Mouse (Mus musculus) kidney, embryonic 15.5 days (tissue): Measurements from ENCODE around the gene Cd55b. TPM values are rescaled to one million over a fixed set of nuclear protein-coding genes. Genes with fewer than 3 reads are reported as not detected.
"Not testable (repeated sequence)": the region's sequence is repeated elsewhere in the genome, so short reads cannot be mapped to it uniquely, and the experiment has no call there.

ENCODE experiments used
- ATAC-seq: fragments of 200-750 bp; cut with Nextera tagmentation; replicated peaks from 2 replicates; pipeline ENCODE4 v1.8.0; 2017; ENCODE audit warnings: moderate TSS enrichment; ENCODE audit not compliant: low FRiP score
- H3K27ac ChIP-seq: fragments of 300-500 bp; sonication (generic); 2 replicates; pipeline ENCODE4 v1.5.1; 2015; ENCODE audit warnings: mild to moderate bottlenecking, inconsistent platforms
- H3K27me3 ChIP-seq: fragments of 300-500 bp; sonication (generic); 2 replicates; pipeline ENCODE4 v1.6.1; 2015; ENCODE audit warnings: inconsistent platforms
- H3K36me3 ChIP-seq: fragments of 300-500 bp; sonication (generic); 2 replicates; pipeline ENCODE4 v1.6.1; 2015; ENCODE audit warnings: inconsistent platforms
- H3K4me1 ChIP-seq: fragments of 300-500 bp; sonication (generic); 2 replicates; pipeline ENCODE4 v1.6.1; 2015; ENCODE audit warnings: inconsistent platforms
- H3K4me2 ChIP-seq: fragments of 300-500 bp; sonication (generic); 2 replicates; pipeline ENCODE4 v1.6.1; 2015; ENCODE audit warnings: moderate library complexity, mild to moderate bottlenecking, inconsistent platforms
- H3K4me3 ChIP-seq: fragments of 300-500 bp; sonication (generic); replicated peaks from 2 replicates; pipeline ENCODE4 v1.5.1; 2015; ENCODE audit warnings: mild to moderate bottlenecking, inconsistent platforms
- H3K9ac ChIP-seq: fragments of 300-500 bp; sonication (generic); 2 replicates; pipeline ENCODE4 v1.6.1; 2015; ENCODE audit warnings: mild to moderate bottlenecking, inconsistent platforms
- H3K9me3 ChIP-seq: fragments of 300-500 bp; sonication (generic); replicated peaks from 2 replicates; pipeline ENCODE4 v1.6.1; 2016; ENCODE audit warnings: inconsistent platforms
- WGBS: fragments of 180-500 bp; shearing (Covaris S2); methylation state at CpG from one replicate; pipeline ENCODE4 v1.1.7; 2015; ENCODE audit warnings: mixed read lengths; 5-methylcytosine and 5-hydroxymethylcytosine counted together
- polyA plus RNA-seq: library from polyadenylated mRNA; unstranded; fragments of >200 nt; fragmentation: Nextera tagmentation; extraction: Ambion mirVana; gene quantifications from 2 replicates; pipeline ENCODE4 v1.2.1, GENCODE M21; 2015

Gene Cd55b
- polyA plus RNA-seq, 1 experiment from 2014 or later, result not detected

DNA sequence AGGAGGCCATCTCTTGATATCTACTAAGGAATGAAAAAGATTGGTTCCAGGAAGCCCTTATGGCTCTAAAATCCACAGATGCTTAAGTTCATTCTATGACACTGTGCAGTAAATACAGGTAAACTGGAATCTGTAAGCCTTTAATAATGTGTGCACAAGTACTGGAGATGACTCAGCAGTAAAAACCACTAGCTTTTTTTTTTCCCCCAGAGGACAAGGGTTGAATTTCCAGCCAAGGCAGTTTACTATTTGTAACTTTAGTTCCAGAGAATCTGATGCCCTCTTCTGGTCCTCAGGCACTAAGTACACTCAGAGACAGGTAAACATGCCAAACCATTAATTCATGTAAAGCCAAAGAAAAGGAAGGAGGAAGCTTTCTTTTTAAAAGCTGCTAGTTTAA is 25.7 kb downstream of the Cd55b start:
- H3K36me3 ChIP-seq, H3K4me2 ChIP-seq, H3K9me3 ChIP-seq, H3K27ac ChIP-seq, H3K9ac ChIP-seq, H3K4me1 ChIP-seq, H3K27me3 ChIP-seq, ATAC-seq, H3K4me3 ChIP-seq: not testable (repeated sequence)

DNA sequence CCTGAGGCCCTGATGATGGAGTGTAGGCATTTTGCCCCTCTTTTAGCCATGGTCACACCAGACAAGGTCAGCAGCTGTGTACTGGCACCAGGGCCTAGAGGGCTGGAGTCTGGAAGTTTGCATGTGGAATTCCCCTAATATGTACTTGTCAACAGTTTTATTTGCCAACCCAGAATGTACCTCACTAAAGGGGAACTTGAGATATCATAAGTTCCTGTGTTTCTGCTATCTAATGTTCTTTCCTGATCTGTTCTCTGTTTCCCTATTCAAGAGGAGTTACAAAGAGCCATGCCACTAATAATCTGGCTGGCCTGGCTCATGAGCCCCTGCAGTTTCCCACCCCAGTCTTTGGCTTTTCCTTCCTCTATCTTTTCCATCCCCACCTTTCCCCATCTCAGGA is 35.5 kb downstream of the Cd55b start:
- H3K4me3 ChIP-seq, H3K9me3 ChIP-seq, H3K9ac ChIP-seq, ATAC-seq, H3K27ac ChIP-seq, H3K27me3 ChIP-seq, H3K4me1 ChIP-seq, H3K36me3 ChIP-seq, H3K4me2 ChIP-seq: not testable (repeated sequence)

DNA sequence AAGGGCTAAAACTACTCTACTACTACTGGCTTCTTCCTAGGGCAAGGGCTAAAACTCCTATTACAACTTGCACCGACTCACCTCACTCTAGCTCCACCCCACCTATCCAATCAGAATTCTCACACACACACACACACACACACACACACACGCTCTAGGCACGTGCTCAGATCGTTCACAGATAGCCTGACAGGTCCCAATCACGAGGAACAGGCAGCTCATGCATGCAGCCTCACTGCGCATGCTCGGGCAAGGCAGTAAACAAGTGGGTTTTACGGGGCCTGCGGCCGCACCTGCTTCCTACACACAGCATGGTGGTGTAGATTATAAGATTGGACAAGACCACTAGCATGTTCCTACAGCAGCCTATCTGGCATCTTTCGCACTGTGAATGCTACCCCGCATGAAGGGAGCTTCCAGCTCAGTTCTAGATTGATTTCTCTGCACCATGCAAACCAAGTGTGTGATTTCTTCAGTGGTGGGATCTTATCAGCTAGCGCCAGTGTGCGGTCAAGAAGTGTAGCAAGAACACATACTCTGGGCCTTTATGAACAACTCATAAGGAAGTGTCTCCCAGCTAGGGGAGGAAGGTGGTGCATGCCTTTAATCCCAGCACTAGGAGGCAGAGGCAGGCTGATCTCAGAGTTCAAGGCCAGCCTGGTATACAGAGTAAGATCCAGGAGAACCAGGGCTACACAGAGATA is 44.9 kb downstream of the Cd55b start:
- Histone ChIP-seq H3K4me3 (no peak overlapping the region), H3K9me3 (no peaks in the 10 kb centered on the region), H3K9ac (no peak overlapping the region), H3K36me3 (no peaks in the 10 kb centered on the region), H3K4me1 (no peaks in the 10 kb centered on the region), H3K4me2 (no peak overlapping the region), H3K27me3 (no peaks in the 10 kb centered on the region), H3K27ac (no peak overlapping the region)
- ATAC-seq, result no peak
- 89% methylated on average over 14 of the region's 14 CpGs for WGBS

DNA sequence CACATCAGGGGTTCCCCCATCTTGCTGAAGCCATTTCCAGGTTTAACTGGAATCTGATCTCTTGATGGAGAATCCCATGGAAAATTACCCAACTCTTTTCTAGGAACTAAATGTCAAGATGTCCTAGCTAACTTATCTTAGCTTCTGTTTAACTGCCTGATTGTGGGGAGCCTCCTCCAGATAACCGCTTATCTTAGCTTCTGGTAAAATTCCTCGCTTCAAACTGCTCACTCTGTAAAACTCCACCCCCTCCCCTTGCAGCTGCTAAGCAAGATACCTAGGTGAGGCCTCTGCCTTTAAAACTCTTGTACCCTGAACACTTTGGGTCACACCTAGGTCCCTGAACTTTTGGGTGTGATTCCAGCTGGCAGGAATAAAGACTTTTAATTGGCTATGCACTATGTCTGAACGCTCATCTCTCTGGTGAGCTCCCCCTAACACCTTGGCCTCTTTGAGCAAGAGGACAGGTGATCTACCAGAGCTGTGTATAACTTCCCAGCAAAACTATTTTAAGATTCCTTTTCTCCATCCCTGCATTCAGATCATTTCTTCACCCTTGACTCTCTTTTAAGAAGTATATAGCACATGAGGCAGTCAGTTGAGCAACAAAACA is 48.5 kb downstream of the Cd55b start:
- Histone ChIP-seq H3K27ac (no peak overlapping the region), H3K27me3 (no peaks in the 10 kb centered on the region), H3K4me2 (no peak overlapping the region), H3K4me3 (no peak overlapping the region), H3K36me3 (no peaks in the 10 kb centered on the region), H3K9ac (no peak overlapping the region), H3K4me1 (no peaks in the 10 kb centered on the region), H3K9me3 (no peaks in the 10 kb centered on the region)
- ATAC-seq, result no peak
- 72% methylated on average over 3 of the region's 3 CpGs for WGBS

DNA sequence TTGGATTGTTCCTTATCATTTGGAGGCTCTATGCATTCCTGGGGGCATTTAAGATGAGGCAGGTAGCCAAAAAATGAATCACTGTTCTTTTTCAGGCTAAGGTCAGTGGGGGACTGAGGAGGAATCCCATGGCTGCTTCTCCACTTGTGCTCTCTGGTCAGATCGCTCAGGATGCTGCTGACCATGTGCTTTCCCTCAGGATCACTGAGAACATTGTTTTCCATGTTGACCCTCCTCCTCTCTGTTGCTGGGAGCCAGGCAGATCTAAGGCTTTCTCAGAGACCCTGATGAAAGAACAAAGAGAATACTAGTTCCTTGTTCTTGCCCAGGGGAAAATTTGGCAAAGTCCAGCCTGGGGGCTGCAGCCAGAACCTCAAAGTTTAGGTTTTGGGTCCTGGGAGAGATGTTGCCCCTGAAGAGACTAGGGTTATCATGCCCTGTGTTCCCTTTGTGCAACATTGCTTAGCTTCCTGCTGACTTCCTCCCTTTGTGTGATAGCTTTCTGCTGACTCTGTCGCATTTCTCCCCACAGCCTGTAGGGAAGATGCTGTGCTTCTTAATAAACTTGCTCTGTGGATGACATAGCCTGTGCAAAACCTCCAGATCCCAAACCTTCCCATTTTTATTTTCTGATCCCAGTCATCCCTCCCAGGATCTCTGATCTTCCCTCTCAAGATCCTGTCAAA is 49.3 kb downstream of the Cd55b start:
- no peak overlapping the region for H3K4me3 ChIP-seq
- ATAC-seq, result no peak
- H3K4me1 ChIP-seq, result no peaks in the 10 kb centered on the region
- no peaks in the 10 kb centered on the region for H3K9me3 ChIP-seq
- H3K9ac ChIP-seq, result no peak overlapping the region
- no peak overlapping the region for H3K27ac ChIP-seq
- no peaks in the 10 kb centered on the region for H3K27me3 ChIP-seq
- 36% methylated on average over 2 of the region's 2 CpGs for WGBS
- H3K4me2 ChIP-seq, result no peak overlapping the region
- H3K36me3 ChIP-seq, result no peaks in the 10 kb centered on the region

DNA sequence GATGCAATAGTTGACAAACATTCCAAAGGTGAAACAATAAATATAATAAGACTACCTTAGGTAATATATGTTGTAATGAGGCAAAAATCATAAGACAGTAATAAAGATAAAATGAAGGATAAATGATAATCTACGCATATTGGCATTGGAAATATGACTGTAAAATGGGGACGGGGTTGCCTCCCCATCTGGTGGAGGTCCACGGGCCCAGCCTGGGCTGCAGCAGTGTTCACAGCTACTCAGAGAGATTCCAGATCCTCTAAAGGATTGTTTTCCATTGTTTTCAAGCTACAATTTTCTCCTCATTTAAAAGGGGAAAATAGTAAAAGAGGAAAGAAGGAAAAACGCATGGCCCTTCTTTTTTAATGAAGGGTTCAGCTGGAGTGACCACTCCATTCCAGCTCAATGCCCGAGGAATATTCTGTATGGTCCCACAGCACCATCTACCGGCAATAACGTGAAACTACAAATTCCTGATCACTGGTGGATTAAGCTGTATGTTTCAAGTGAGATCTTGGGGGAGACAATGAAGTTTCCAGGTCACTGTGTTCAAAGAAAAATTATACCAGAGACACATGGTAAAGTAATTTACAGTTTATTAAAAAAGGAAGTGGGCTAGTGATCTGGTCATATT is 50.8 kb downstream of the Cd55b start:
- H3K27ac ChIP-seq, result no peak overlapping the region
- no peak overlapping the region for H3K9ac ChIP-seq
- no peaks in the 10 kb centered on the region for H3K4me1 ChIP-seq
- ATAC-seq, result no peak; the same call in 1 of the 2 replicates
- H3K9me3 ChIP-seq, result no peaks in the 10 kb centered on the region
- H3K4me2 ChIP-seq, result no peak overlapping the region
- no peak overlapping the region for H3K4me3 ChIP-seq
- H3K27me3 ChIP-seq, result no peaks in the 10 kb centered on the region
- H3K36me3 ChIP-seq, result no peaks in the 10 kb centered on the region
- WGBS, result 38% methylated on average over 7 of the region's 7 CpGs

DNA sequence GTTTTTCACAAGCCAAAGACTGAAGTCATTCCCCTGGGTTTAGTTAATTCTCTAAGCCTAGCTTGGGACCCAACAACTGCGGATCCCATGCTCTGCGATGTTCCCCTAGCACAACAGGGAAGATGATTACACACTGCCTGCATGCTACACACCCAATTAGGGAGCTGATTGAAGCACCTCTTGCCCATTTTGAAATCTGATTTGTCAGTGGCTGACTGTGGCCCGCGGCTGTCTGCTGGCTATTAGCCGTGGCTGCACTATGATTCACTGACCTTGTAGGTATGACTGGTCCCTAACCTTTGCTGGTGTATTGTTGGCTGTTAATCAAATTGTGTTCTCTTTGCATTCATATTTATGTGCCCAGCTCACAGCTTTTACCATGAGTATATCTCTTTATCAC is 51.5 kb downstream of the Cd55b start:
- Histone ChIP-seq H3K4me2 (no peak overlapping the region), H3K4me1 (no peaks in the 10 kb centered on the region), H3K27me3 (no peaks in the 10 kb centered on the region), H3K4me3 (no peak overlapping the region), H3K9ac (no peak overlapping the region), H3K27ac (no peak overlapping the region), H3K9me3 (no peaks in the 10 kb centered on the region), H3K36me3 (no peaks in the 10 kb centered on the region)
- no peak for ATAC-seq
- WGBS, result 92% methylated on average over 5 of the region's 5 CpGs

DNA sequence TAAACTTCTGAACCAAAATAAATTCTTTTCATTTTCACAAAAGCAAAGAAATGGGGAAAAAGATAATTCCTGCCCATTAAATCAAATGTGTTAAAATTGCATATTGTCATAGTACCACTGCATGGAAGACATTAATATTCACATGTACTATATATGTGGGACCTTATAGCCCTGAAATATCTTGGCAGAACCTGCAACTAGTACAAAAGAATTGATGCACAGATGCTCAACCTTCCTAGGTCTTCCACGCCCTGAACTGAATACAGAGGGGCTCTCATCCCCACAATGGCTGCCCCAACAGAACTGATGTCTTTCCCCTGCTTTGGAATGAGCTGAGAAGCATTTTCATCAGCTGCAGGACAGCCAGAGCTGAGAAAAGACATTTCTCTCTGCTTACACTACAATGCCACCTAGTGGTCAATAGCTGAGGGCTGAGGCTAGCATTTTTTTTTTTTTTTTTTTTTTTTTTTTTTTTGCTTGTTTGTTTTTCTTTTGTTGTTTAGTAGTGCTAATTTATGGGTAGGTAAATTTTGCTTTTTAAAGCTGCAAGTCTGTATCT is 72.7 kb downstream of the Cd55b start:
- Histone ChIP-seq H3K27ac (no peak overlapping the region), H3K9me3 (no peaks in the 10 kb centered on the region), H3K4me2 (no peak overlapping the region), H3K4me1 (no peaks in the 10 kb centered on the region), H3K36me3 (no peaks in the 10 kb centered on the region), H3K9ac (no peak overlapping the region), H3K27me3 (no peaks in the 10 kb centered on the region), H3K4me3 (no peak overlapping the region)
- 0 out of 2 replicates have a peak, but pooled peaks have one; percentile 43 for ATAC-seq
- WGBS, result 16% methylated on average over 1 of the region's 1 CpGs

DNA sequence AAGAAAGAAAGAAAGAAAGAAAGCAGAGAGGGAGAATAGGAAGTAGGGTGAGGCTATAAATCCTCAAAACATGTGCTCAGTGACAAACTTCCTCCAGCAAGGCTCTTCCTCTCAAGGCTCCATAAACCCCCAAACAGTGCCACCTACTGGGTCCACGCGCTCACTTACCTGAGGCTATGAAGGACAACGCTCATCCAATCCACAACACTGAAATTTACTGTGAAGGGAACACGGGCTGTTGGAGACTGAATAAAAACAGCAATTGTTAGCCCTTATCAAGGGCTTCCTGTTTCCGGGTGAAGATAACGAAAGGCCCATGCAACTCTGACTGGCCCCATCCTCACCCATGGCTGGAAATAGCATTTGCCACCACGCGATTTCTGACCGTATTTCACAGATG is 80.4 kb downstream of the Cd55b start:
- Histone ChIP-seq H3K4me2 (no peak overlapping the region), H3K27ac (no peak overlapping the region), H3K36me3 (no peaks in the 10 kb centered on the region), H3K27me3 (no peaks in the 10 kb centered on the region), H3K9me3 (no peaks in the 10 kb centered on the region), H3K4me3 (no peak overlapping the region), H3K4me1 (no peaks in the 10 kb centered on the region), H3K9ac (no peak overlapping the region)
- ATAC-seq, result no peak
- 73% methylated on average over 9 of the region's 9 CpGs for WGBS

Other genes starting within 250 kb of the Cd55b start
- gene Cd55, start 39.7 kb upstream of the Cd55b start, polyA plus RNA-seq, result 15.6 and 16.3 TPM in 2 replicates
- gene Zp3r, start 206.6 kb upstream of the Cd55b start, polyA plus RNA-seq, result not detected in 2 replicates
- 0.64 and 1.5 TPM in 2 replicates for gene C4bp, start 238.6 kb upstream of the Cd55b start, polyA plus RNA-seq